Mouse (Mus musculus) heart, postnatal 36 days (tissue): Measurements from ENCODE around the gene AC140267.1. TPM values are rescaled to one million over a fixed set of nuclear protein-coding genes. Genes with fewer than 3 reads are reported as not detected.
A peak's percentile ranks its signal among the peaks of the same experiment; 100 is the strongest.

ENCODE experiments used
- DNase-seq, 2 experiments: peaks; one replicate each; pipeline ENCODE4 v3.0.0; 2021 to 2022
- intact Hi-C: fragments of 180-260 bp; cut with DNase I; formaldehyde crosslinking; loops from one replicate; pipeline ENCODE4 v1.15.1; 2025
- total RNA-seq, 2 experiments: library from RNA; stranded (reverse); gene quantifications; 2 replicates each; pipeline ENCODE4 v1.2.3; 2021

Gene AC140267.1
- total RNA-seq, 2 experiments from 2014 or later, result 10.7 to 20.5 TPM

GRCm38 (mm10) chr15:80259406-80260045 is 23.9 kb downstream of the AC140267.1 start:
- intact Hi-C loops, result loop anchor here (5.0 to 10.0 kb wide), 3 partner anchors 32 to 685 kb away; partner anchors contain the start of gene Adsl
- no peak for DNase-seq

DNA sequence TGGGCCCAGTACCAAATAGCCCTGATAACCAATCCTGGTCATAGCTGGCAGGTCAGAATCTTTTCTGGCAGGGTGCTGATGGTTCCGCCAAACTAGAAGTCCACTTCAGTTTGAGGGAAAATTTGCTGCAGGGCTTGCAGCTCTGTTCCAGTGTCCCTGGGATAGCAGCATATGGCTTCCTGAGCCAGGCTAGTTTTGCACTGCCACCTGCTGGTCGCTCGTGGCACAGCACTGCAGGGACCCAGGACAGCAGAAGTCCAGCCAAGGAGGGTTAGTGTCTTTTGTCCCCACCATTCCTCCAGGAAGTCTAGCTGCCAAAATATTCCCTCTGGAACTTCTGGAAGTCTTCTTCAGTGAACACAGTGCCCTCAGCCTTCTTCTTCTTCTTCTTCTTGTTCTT is 25.0 kb downstream of the AC140267.1 start:
- intact Hi-C loops, result loop anchor here (5.0 to 10.0 kb wide), 2 partner anchors 33 to 684 kb away; partner anchors contain the start of gene Adsl
- DNase-seq, result peak; percentile 83 to 91

- intact Hi-C loops, result loop anchor here (5.0 to 10.0 kb wide), 2 partner anchors 34 to 684 kb away; partner anchors contain the start of gene Adsl
- DNase-seq, result no peak
Observed at GRCm38 (mm10) chr15:80261100-80261499, 25.5 kb downstream of the AC140267.1 start.

DNA sequence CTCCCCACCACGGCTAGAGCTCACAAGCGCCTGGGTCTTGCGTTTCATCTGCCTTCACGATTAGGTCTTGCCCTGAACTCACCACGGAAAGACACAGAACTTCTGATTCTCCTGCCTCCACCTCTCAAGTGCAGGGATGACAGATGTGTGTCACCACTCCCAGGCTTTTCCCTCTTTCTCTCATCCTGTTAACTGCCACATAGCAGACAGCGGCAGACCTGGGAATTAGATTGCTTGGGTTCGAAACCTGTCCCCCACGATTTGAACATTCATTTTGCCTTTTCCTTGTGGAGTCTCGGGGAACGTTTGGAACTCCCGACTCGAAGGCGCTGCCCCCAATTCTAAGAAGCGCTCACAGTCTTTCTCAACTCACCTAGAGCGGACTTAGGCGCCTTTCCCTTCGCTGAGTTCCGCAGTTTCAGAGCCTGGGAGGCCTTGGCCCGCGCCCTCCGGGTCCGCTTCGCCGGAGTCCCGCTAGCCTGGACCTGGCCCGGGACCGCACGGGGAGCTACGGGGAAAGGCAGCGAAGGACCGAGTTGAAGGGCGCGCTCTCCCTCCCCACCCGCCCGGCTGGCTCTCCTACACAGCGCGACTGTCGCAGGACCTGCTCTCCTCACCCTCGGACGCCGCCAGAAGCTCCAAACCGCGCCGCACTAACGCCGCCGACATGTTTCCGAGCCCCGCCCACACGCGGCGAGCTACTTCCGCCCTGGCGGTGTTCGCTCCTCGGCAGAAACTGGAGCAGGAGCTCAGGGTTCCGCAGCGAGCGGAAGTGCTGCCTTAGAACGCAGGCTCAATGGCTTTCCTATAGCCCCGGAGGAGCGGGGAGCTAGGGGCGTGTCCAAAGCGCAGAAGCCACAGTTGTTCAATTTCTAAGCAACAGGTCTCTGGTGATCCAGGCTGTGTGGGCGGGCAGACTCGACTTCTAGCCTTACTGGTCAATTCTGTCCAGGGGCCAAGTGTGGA is 28.3 kb downstream of the AC140267.1 start, which contains the start of gene Rps19bp1:
Gene Rps19bp1 (minus strand): TSS at position 706 of the 966 bp plus-strand sequence.
- intact Hi-C loops, result loop anchor here (5.0 to 10.0 kb wide), 2 partner anchors 37 to 681 kb away; partner anchors contain the start of gene Adsl
- peak; percentile 87 for DNase-seq

DNA sequence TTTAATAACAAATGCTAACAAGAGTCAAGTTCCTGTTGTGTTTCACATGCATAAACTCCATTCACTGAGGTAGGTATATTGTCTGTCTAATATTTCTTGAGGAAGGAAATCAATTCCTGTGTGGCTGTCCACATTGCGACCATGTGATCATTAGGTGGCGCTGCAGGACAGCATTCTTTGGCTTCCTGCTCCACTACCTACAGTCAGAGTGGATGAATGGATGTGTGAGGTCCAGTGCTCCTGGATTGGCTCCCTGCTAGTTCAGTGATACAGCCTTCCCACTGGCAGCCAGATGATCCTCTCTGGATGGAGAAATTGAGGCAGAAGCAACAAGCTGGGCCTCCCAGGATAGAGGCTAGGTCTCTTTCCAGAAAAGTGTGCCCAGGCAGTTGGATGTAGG is 30.6 kb downstream of the AC140267.1 start:
- intact Hi-C loops, result loop anchor here (1.0 to 10.0 kb wide), 4 partner anchors 15 to 679 kb away; partner anchors contain the start of gene Adsl
- peak in 1 of 2 experiments; percentile 76 for DNase-seq

- intact Hi-C loops, result no loop called here
- no peak for DNase-seq
Observed at GRCm38 (mm10) chr15:80271858-80272396, 36.3 kb downstream of the AC140267.1 start.

GRCm38 (mm10) chr15:80277107-80277506 is 41.5 kb downstream of the AC140267.1 start:
- no peak for DNase-seq
- intact Hi-C loops, result no loop called here

- DNase-seq, result peak in 1 of 2 experiments; percentile 69
- intact Hi-C loops, result no loop called here
Observed at GRCm38 (mm10) chr15:80277625-80278024, 42.0 kb downstream of the AC140267.1 start.

- intact Hi-C loops, result no loop called here
- no peak for DNase-seq
Observed at GRCm38 (mm10) chr15:80278121-80278759, 42.6 kb downstream of the AC140267.1 start.

DNA sequence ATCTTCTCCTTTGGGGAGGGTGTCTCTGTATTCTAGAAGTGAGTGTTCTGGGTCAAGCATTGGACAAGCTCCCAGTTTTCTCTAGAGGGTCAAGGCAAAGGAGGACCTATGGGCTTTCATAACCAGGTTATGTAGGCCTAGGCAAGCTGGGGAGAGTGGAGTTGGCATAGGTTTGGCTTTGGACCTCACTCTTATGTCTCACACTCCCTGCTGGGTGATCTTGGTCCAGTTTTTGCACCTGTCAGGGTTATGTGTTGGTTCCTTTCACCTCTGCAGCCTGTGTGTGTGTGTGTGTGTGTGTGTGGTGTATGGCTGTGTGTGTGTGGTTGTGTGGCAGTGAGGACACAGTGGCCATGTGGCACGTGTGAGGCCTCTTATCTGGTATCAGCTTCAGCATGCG is 43.4 kb downstream of the AC140267.1 start:
- no peak for DNase-seq
- intact Hi-C loops, result no loop called here

DNA sequence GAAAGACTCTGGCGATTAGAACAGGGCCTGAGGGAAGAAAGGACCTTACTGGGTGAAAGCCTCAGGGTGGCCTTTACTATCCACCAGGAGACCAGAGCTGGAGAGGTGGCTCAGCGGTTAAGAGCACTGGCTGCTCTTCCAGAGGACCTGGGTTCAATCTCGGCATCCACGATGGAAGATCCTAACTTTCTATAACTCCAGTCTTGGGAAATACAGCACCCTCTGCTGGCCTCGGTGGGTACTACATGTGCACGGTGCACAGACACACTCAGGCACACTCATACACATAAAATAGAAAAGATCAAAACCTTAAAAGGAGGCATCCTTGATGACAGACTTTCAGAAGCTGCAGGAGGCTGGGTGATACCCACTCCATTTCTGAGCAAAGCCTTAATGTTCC is 45.0 kb downstream of the AC140267.1 start:
- peak in 1 of 2 experiments; percentile 43 for DNase-seq
- intact Hi-C loops, result loop anchor here (2.0 kb wide), 1 partner anchor 14 kb away; no protein-coding TSS in a partner anchor

Other genes starting within 250 kb of the AC140267.1 start
- gene Pdgfb, start 220.9 kb upstream of the AC140267.1 start, total RNA-seq, result 10 to 100 TPM; 30.4 to 31.3 TPM
- gene Syngr1, start 144.5 kb upstream of the AC140267.1 start, total RNA-seq, result 10 to 100 TPM; 81.8 to 90.5 TPM
- gene Rpl3, start 144.0 kb upstream of the AC140267.1 start, total RNA-seq, result 100 to 1,000 TPM; 163 to 164 TPM
- gene Tab1, start 102.7 kb upstream of the AC140267.1 start, total RNA-seq, result 10 to 100 TPM; 23.4 to 23.8 TPM
- gene Mgat3, start 62.1 kb upstream of the AC140267.1 start, total RNA-seq, result 1 to 10 TPM; 1.3 to 1.7 TPM
- 10 to 100 TPM; 31.5 to 32.8 TPM for gene Mief1, start 1.8 kb upstream of the AC140267.1 start, total RNA-seq
- gene Atf4, start 19.3 kb downstream of the AC140267.1 start, total RNA-seq, result 10 to 100 TPM; 65.2 to 75.8 TPM
- gene Rps19bp1, start 28.5 kb downstream of the AC140267.1 start, total RNA-seq, result 10 to 100 TPM; 11.5 to 15.8 TPM
- under 1 TPM in 1 of 2 experiments, not detected in 1; 0.03 TPM for gene Cacna1i, start 51.4 kb downstream of the AC140267.1 start, total RNA-seq